Mouse (Mus musculus): Measurements from ENCODE around the gene Kif13a. TPM values are rescaled to one million over a fixed set of nuclear protein-coding genes. Genes with fewer than 3 reads are reported as not detected.

Kif13a gene
- polyA plus RNA-seq, 1 experiment from 2014 or later: 21.0 TPM

DNA sequence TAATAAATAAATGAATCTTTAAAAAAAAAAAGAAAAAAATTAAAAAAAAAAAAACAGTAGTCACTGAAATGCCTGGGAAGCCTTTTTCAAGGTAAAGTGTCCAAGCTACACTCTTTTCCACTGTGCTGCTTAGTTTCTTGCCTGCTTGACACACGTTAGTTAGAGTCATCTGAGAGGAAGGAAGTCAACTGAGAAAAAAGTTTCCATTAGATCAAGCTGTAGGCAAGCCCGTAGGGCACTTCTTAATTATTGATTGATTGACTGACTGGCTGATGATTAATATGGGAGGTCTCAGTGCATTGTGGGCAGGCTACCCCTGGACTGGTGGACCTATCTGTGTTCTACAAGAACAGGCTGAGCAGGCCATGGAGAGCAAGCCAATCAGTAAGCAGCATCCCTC, 9.9 kb downstream of the Kif13a start:
- H3K27me3 ChIP-seq: no peaks in the 10 kb centered on the region
- H3K4me2 ChIP-seq (replicated peaks): no peak overlapping the region
- H3K4me1 ChIP-seq: peaks cover 6% of the 10 kb centered on the region; the same call in 1 of the 2 replicates
- no peaks in the 10 kb centered on the region for H3K36me3 ChIP-seq
- H3K9ac ChIP-seq: no peak overlapping the region
- no peak overlapping the region for H3K27ac ChIP-seq (replicated peaks)
- H3K9me3 ChIP-seq (replicated peaks): no peaks in the 10 kb centered on the region
- H3K4me3 ChIP-seq (replicated peaks): no peak overlapping the region
- ATAC-seq (ENCODE audit: insufficient number of reproducible peaks, low FRiP score, low TSS enrichment, low read depth): no peak
- WGBS: 77% methylated on average over 2 of the region's 2 CpGs

DNA sequence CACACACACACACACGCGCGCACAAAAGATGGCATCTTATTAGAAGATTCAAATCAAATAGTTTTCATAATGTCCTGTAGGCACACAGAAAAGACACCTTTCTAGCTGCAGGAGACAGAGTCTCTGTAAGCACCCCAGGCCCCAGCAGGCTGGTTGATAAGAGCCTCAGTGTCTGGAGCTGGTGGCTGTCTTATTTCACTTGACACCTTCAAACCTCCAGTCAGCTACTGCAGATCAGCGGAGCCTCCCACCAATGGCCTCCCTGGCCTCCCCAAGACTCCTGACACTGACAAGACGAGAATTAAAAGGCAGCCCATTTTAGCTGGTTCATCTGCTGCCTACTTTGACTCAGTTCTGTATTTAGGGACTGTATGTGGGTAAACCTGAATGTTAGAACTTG, 11.2 kb downstream of the Kif13a start:
- Histone ChIP-seq H3K4me1 (peaks cover 6% of the 10 kb centered on the region; the same call in 1 of the 2 replicates), H3K9me3 (replicated peaks) (no peaks in the 10 kb centered on the region), H3K4me3 (replicated peaks) (no peak overlapping the region), H3K36me3 (no peaks in the 10 kb centered on the region), H3K4me2 (replicated peaks) (no peak overlapping the region), H3K9ac (no peak overlapping the region), H3K27ac (replicated peaks) (no peak overlapping the region), H3K27me3 (no peaks in the 10 kb centered on the region)
- ATAC-seq (ENCODE audit: insufficient number of reproducible peaks, low FRiP score, low TSS enrichment, low read depth): no peak
- 86% methylated on average over 5 of the region's 5 CpGs for WGBS

DNA sequence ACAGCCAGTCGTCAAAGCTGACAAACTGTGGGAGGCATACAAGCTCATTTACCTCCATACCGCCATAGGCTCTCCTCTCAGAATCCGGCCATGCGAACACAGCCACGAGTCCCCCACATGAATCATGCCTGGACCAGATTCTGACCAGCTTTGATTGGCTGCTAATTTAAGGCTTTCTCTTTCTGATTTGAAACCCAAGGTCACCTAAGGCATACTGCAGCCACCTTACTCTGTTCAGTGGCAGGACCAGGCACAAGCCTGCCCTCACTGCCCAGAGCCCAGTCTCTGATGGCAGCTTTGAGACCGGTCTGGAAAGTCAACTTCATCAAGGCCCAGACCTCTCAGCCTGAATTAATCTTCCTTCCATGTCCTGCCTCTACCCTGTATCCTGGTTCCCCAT, 17.7 kb downstream of the Kif13a start:
- H3K4me3 ChIP-seq (replicated peaks): no peak overlapping the region
- no peaks in the 10 kb centered on the region for H3K27me3 ChIP-seq
- 76% methylated on average over 6 of the region's 6 CpGs for WGBS
- no peak for ATAC-seq (ENCODE audit: insufficient number of reproducible peaks, low FRiP score, low TSS enrichment, low read depth)
- H3K27ac ChIP-seq (replicated peaks): no peak overlapping the region
- no peak overlapping the region for H3K4me2 ChIP-seq (replicated peaks)
- H3K9ac ChIP-seq: no peak overlapping the region
- H3K36me3 ChIP-seq: 0 out of 2 replicates have a peak, but pooled peaks cover 6% of the 10 kb centered on the region
- no peaks in the 10 kb centered on the region for H3K9me3 ChIP-seq (replicated peaks)
- H3K4me1 ChIP-seq: peaks cover 15% of the 10 kb centered on the region

DNA sequence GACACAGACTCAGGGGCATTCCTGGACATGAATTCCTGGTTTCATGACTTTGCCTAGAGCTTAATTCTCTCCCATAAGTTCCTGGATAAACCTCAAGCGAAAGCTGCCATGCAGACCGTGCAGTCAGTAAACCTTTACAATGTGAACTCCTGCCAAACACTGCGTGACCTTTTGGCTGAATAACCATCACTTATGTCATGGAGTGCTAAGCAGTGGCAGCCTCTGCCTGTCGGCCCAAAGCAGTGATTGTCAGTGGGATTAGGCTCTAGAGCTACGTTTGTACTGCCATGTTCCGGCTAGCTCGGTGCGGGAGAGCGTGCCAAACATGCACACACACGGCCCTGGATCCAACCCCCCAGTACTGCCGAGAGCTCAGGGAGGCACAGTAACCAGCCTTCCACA, 18.6 kb downstream of the Kif13a start:
- 50% methylated on average over 11 of the region's 11 CpGs for WGBS
- peak; percentile 66; the same call in 1 of the 2 replicates for ATAC-seq (ENCODE audit: insufficient number of reproducible peaks, low FRiP score, low TSS enrichment, low read depth)
- H3K36me3 ChIP-seq: 0 out of 2 replicates have a peak, but pooled peaks cover 6% of the 10 kb centered on the region
- H3K9ac ChIP-seq: no peak overlapping the region
- no peak overlapping the region for H3K27ac ChIP-seq (replicated peaks)
- no peak overlapping the region for H3K4me3 ChIP-seq (replicated peaks)
- H3K4me2 ChIP-seq (replicated peaks): no peak overlapping the region
- no peaks in the 10 kb centered on the region for H3K9me3 ChIP-seq (replicated peaks)
- peaks cover 15% of the 10 kb centered on the region for H3K4me1 ChIP-seq
- H3K27me3 ChIP-seq: no peaks in the 10 kb centered on the region

DNA sequence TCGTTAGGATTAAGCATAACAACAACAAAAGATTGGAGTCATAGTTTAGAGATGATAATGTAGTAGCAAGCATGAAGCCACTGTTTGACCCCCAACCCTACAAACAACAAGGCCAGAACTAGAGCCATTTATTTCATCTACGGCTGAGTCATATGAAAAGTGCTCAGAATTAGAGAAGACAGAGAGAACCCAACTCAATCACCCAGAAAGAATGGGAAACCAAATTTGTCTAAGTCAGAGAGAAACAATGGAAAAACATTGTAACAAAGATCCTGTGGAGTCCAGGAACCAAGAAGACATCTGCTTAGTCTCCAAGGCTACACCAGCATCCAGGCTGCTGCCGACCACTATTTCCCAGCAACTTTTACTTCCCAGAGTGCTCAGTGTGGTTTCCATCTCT, 19.7 kb downstream of the Kif13a start:
- 72% methylated on average over 3 of the region's 3 CpGs for WGBS
- Histone ChIP-seq H3K27me3 (no peaks in the 10 kb centered on the region), H3K4me1 (peaks cover 15% of the 10 kb centered on the region), H3K4me2 (replicated peaks) (no peak overlapping the region), H3K36me3 (0 out of 2 replicates have a peak, but pooled peaks cover 6% of the 10 kb centered on the region), H3K4me3 (replicated peaks) (no peak overlapping the region), H3K27ac (replicated peaks) (no peak overlapping the region), H3K9me3 (replicated peaks) (no peaks in the 10 kb centered on the region), H3K9ac (no peak overlapping the region)
- no peak for ATAC-seq (ENCODE audit: insufficient number of reproducible peaks, low FRiP score, low TSS enrichment, low read depth)

DNA sequence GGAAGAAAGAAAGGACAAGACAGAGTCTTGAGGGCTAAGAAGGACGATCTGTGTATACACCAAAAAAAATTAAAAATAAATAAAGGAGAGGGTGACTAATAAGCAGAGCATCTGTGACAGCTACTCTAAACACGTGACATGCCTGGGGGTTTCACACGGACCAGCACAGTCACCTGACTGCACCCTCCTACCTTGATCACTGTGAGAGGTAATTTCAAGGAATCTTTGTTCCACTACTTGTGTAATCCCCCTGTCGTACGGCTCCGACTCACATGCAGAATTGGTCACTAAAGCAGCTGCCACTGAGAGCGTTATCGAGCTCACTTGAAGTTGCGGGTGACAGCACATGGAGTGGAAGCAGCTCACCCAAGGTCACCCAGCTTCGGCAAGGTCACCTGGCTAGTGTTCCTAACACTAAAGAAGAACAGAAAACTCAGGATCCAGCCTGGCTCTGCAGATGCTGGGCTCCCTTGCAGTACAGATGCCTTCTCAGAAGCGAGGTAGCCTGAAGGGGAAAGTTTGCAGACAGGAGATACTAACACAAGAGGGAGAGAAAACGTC, 20.6 kb downstream of the Kif13a start:
- 0 out of 2 replicates have a peak, but pooled peaks cover 6% of the 10 kb centered on the region for H3K36me3 ChIP-seq
- H3K4me1 ChIP-seq: peaks cover 15% of the 10 kb centered on the region
- no peaks in the 10 kb centered on the region for H3K9me3 ChIP-seq (replicated peaks)
- no peak overlapping the region for H3K4me3 ChIP-seq (replicated peaks)
- no peak overlapping the region for H3K4me2 ChIP-seq (replicated peaks)
- ATAC-seq (ENCODE audit: insufficient number of reproducible peaks, low FRiP score, low TSS enrichment, low read depth): no peak
- WGBS: 56% methylated on average over 12 of the region's 12 CpGs
- H3K27me3 ChIP-seq: no peaks in the 10 kb centered on the region
- no peak overlapping the region for H3K9ac ChIP-seq
- no peak overlapping the region for H3K27ac ChIP-seq (replicated peaks)

DNA sequence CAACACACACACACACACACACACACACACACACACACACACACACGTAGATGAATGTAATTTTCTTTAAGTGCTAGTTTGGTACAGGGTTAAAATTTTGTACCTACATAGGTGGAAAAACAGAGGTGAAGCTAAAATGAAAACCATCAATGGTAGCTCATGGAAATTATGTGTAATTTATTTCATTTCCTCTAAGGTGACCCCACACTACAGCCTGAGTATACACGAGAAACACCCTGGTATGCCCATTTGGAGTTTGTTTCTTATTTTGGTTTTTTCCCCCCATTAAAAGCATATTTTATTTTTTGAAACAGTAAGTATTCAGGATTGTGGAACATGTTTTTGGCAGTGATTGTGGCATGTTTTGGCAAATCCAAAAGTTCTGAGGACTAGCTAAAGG, 21.3 kb downstream of the Kif13a start:
- no peaks in the 10 kb centered on the region for H3K9me3 ChIP-seq (replicated peaks)
- no peak overlapping the region for H3K4me2 ChIP-seq (replicated peaks)
- no peak overlapping the region for H3K27ac ChIP-seq (replicated peaks)
- 72% methylated on average over 2 of the region's 2 CpGs for WGBS
- peaks cover 15% of the 10 kb centered on the region for H3K4me1 ChIP-seq
- H3K27me3 ChIP-seq: no peaks in the 10 kb centered on the region
- H3K36me3 ChIP-seq: peaks cover 6% of the 10 kb centered on the region; the same call in 1 of the 2 replicates
- no peak for ATAC-seq (ENCODE audit: insufficient number of reproducible peaks, low FRiP score, low TSS enrichment, low read depth)
- H3K9ac ChIP-seq: no peak overlapping the region
- H3K4me3 ChIP-seq (replicated peaks): no peak overlapping the region

DNA sequence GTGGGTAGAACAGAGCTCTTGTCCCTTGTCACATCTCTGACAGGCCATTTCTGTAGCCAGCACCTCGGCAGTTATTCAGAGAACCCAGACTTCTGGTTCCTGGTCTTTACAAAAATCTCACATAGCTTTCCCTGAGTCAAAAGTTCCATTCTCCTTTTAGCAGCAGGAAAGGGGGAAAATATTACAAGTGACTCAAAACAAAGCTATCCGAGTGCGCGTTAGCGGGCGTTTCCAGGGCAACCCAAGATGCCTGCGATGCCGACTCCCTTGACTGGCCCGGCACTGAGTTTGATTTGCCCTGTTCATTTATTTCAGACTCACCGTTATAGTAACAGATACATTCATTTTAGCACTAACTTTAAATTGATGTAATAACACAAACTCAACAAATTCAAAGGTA, 21.8 kb downstream of the Kif13a start:
- WGBS: 63% methylated on average over 10 of the region's 10 CpGs
- no peaks in the 10 kb centered on the region for H3K27me3 ChIP-seq
- no peak for ATAC-seq (ENCODE audit: insufficient number of reproducible peaks, low FRiP score, low TSS enrichment, low read depth)
- no peak overlapping the region for H3K4me3 ChIP-seq (replicated peaks)
- no peak overlapping the region for H3K9ac ChIP-seq
- H3K27ac ChIP-seq (replicated peaks): no peak overlapping the region
- peaks cover 6% of the 10 kb centered on the region; the same call in 1 of the 2 replicates for H3K36me3 ChIP-seq
- H3K9me3 ChIP-seq (replicated peaks): no peaks in the 10 kb centered on the region
- H3K4me2 ChIP-seq (replicated peaks): no peak overlapping the region
- H3K4me1 ChIP-seq: peaks cover 15% of the 10 kb centered on the region

DNA sequence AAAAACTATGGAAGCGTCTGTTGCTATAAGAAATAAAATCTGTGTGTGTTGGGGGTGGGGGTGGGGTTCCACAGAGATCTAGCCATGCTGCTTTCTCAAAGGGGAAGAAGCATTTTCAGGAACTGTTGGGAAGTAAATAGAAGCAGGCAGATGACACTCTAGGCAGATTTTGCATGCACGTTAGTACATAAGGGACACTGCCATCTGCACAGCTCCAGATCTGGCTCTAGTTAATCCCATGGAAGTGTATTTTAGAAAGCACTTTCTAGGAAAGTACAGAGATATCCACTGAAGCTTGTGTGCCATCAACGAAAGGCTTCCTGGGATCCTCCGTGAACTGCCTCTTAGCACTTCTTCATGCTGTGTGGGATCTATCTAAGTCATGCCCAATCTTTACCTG, 22.6 kb downstream of the Kif13a start:
- Histone ChIP-seq H3K4me1 (peaks cover 15% of the 10 kb centered on the region), H3K27me3 (no peaks in the 10 kb centered on the region), H3K9me3 (replicated peaks) (no peaks in the 10 kb centered on the region), H3K4me3 (replicated peaks) (no peak overlapping the region), H3K36me3 (peaks cover 6% of the 10 kb centered on the region; the same call in 1 of the 2 replicates), H3K27ac (replicated peaks) (no peak overlapping the region), H3K9ac (no peak overlapping the region), H3K4me2 (replicated peaks) (no peak overlapping the region)
- 77% methylated on average over 4 of the region's 4 CpGs for WGBS
- ATAC-seq (ENCODE audit: insufficient number of reproducible peaks, low FRiP score, low TSS enrichment, low read depth): no peak

DNA sequence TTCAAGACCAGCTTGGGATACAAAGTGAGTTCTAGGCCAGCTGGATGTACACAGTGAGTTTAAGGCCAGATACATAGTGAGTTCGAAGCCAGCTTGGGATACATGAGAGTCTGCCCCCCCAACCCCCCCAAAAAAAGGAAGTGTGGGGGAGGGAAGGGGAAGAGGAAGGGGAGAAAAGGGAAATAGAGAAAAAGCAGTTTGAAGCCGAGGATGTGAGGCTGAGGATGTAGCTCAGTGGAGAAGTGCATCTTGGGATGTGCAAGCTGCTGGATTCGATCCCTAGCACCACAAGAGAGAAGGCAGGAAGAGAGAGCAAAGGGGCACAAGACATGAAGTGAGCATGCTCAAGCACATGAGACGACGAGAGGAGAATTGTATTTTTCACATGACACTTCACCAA, 23.7 kb downstream of the Kif13a start:
- 89% methylated on average over 5 of the region's 5 CpGs for WGBS
- H3K4me1 ChIP-seq: peaks cover 9% of the 10 kb centered on the region; the same call in 1 of the 2 replicates
- no peak for ATAC-seq (ENCODE audit: insufficient number of reproducible peaks, low FRiP score, low TSS enrichment, low read depth)

DNA sequence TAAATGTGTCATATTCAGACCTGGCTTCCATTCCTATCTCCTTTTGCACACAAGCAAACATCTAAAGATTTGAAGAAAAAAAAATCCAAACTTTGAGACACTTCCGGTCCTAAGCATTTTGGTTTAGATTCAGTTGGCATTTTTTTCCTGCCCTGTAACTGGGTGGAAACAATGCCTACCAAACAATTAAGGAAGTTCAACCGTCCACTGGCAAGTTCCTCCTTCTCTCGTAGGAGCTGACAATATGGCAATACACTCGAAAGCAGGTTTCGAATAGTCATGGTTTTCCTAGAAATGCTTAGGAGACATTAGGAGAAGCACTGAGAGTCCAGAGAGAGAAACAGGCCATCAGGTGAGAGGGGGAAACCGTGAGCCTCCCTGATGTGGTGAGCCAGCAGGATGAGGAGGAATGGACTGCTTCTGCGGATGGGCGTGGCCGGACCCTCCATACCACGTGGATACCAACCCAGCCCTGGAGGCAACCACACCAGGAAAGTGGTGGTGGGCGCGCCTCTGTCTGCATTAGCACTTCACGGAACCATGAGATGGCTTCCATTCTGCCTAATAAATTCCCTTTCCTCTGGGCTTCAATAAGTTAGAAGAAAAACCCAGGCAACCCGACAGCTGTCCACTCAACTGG, 24.6 kb downstream of the Kif13a start:
- Histone ChIP-seq H3K27ac (replicated peaks) (no peak overlapping the region), H3K27me3 (no peaks in the 10 kb centered on the region), H3K36me3 (peaks cover 9% of the 10 kb centered on the region; the same call in 1 of the 2 replicates), H3K9me3 (replicated peaks) (no peaks in the 10 kb centered on the region), H3K4me1 (0 out of 2 replicates have a peak, but pooled peaks cover 5% of the 10 kb centered on the region), H3K4me3 (replicated peaks) (no peak overlapping the region), H3K9ac (no peak overlapping the region), H3K4me2 (replicated peaks) (no peak overlapping the region)
- WGBS: 81% methylated on average over 14 of the region's 14 CpGs
- ATAC-seq (ENCODE audit: insufficient number of reproducible peaks, low FRiP score, low TSS enrichment, low read depth): no peak

More for the DNA sequence above, 23.7 kb downstream of the Kif13a start:
- H3K9ac ChIP-seq: no peak overlapping the region
- no peaks in the 10 kb centered on the region for H3K9me3 ChIP-seq (replicated peaks)
- H3K4me3 ChIP-seq (replicated peaks): no peak overlapping the region
- H3K4me2 ChIP-seq (replicated peaks): no peak overlapping the region
- H3K27me3 ChIP-seq: no peaks in the 10 kb centered on the region
- H3K36me3 ChIP-seq: peaks cover 8% of the 10 kb centered on the region; the same call in 1 of the 2 replicates
- H3K27ac ChIP-seq (replicated peaks): no peak overlapping the region
